Mouse (Mus musculus) limb, embryonic 13.5 days (tissue): ENCODE results near the gene Exosc8. TPM values are rescaled to one million over a fixed set of nuclear protein-coding genes. Genes with fewer than 3 reads are reported as not detected.
"Not testable (repeated sequence)": the region's sequence is repeated elsewhere in the genome, so short reads cannot be mapped to it uniquely, and the experiment has no call there.

Experiments
- ATAC-seq: fragments of 200-750 bp; cut with Nextera tagmentation; 2 replicates; pipeline ENCODE4 v1.8.0; 2017; ENCODE audit warnings: low read depth, moderate number of reproducible peaks, moderate TSS enrichment; ENCODE audit not compliant: low FRiP score
- H3K27ac ChIP-seq: fragments of 300-500 bp; sonication (generic); 2 replicates; pipeline ENCODE4 v1.5.1; 2015; ENCODE audit warnings: inconsistent platforms, mild to moderate bottlenecking, moderate library complexity
- H3K27me3 ChIP-seq: fragments of 300-500 bp; sonication (generic); 2 replicates; pipeline ENCODE4 v1.6.1; 2015; ENCODE audit warnings: mild to moderate bottlenecking, inconsistent platforms
- H3K36me3 ChIP-seq: fragments of 300-500 bp; sonication (generic); 2 replicates; pipeline ENCODE4 v1.6.1; 2015; ENCODE audit warnings: inconsistent platforms, mild to moderate bottlenecking, moderate library complexity
- H3K4me1 ChIP-seq: fragments of 300-500 bp; sonication (generic); 2 replicates; pipeline ENCODE4 v1.6.1; 2015; ENCODE audit warnings: inconsistent platforms
- H3K4me2 ChIP-seq: fragments of 300-500 bp; sonication (generic); replicated peaks from 2 replicates; pipeline ENCODE4 v1.6.1; 2015; ENCODE audit warnings: inconsistent platforms, mild to moderate bottlenecking, moderate library complexity
- H3K4me3 ChIP-seq: fragments of 300-500 bp; sonication (generic); 2 replicates; pipeline ENCODE4 v1.5.1; 2015; ENCODE audit warnings: moderate library complexity, mild to moderate bottlenecking, inconsistent platforms
- H3K9ac ChIP-seq: fragments of 300-500 bp; sonication (generic); 2 replicates; pipeline ENCODE4 v1.6.1; 2015; ENCODE audit warnings: mild to moderate bottlenecking, inconsistent platforms
- H3K9me3 ChIP-seq: fragments of 300-500 bp; sonication (generic); 2 replicates; pipeline ENCODE4 v1.6.1; 2016; ENCODE audit warnings: inconsistent platforms
- WGBS: fragments of 180-500 bp; shearing (Covaris S2); methylation state at CpG from one replicate; pipeline ENCODE4 v1.1.7; 2015; 5-methylcytosine and 5-hydroxymethylcytosine counted together
- polyA plus RNA-seq: library from polyadenylated mRNA; unstranded; fragments of >200 nt; fragmentation: Nextera tagmentation; extraction: Ambion mirVana; gene quantifications from 2 replicates; pipeline ENCODE4 v1.2.1, GENCODE M21; 2015

Gene Exosc8
- polyA plus RNA-seq, result 122 and 137 TPM in 2 replicates

GRCm38 (mm10) chr3:54735247-54736046, at the start of gene Exosc8, which contains the start of gene Alg5:
Gene Exosc8 (minus strand): TSS chr3:54735393.
Gene Alg5 (plus strand): TSS chr3:54735539.
- WGBS, result under 1% methylated on average over 60 of the region's 65 CpGs
- Histone ChIP-seq H3K9ac (peak within 1 kb of the TSS; percentile 95), H3K4me2 (peak within 1 kb of the TSS; percentile 88), H3K27me3 (no peaks in the 10 kb centered on the region), H3K9me3 (no peaks in the 10 kb centered on the region), H3K36me3 (peaks cover 54% of the 10 kb centered on the region), H3K27ac (peak within 1 kb of the TSS; percentile 99), H3K4me1 (peaks cover 13% of the 10 kb centered on the region), H3K4me3 (peak within 1 kb of the TSS; percentile 85)
- peak; percentile 91 for ATAC-seq

- ATAC-seq, result no peak
- Histone ChIP-seq H3K9me3 (peaks cover 5% of the 10 kb centered on the region; the same call in 1 of the 2 replicates), H3K27me3 (no peaks in the 10 kb centered on the region), H3K4me3 (no peak overlapping the region), H3K36me3 (peaks cover 8% of the 10 kb centered on the region; the same call in 1 of the 2 replicates), H3K4me1 (no peaks in the 10 kb centered on the region), H3K4me2 (no peak overlapping the region), H3K27ac (no peak overlapping the region), H3K9ac (no peak overlapping the region)
- 73% methylated on average over 7 of the region's 7 CpGs for WGBS
Observed at GRCm38 (mm10) chr3:54775989-54776631, 40.9 kb upstream of the Exosc8 start.

GRCm38 (mm10) chr3:54773613-54774012, 38.4 kb upstream of the Exosc8 start:
- ATAC-seq, result no peak
- no peaks in the 10 kb centered on the region for H3K4me1 ChIP-seq
- no peak overlapping the region for H3K4me2 ChIP-seq
- H3K9ac ChIP-seq, result no peak overlapping the region
- H3K36me3 ChIP-seq, result peaks cover 5% of the 10 kb centered on the region; the same call in 1 of the 2 replicates
- no peak overlapping the region for H3K27ac ChIP-seq
- H3K27me3 ChIP-seq, result no peaks in the 10 kb centered on the region
- peaks cover 5% of the 10 kb centered on the region; the same call in 1 of the 2 replicates for H3K9me3 ChIP-seq
- 87% methylated on average over 6 of the region's 6 CpGs for WGBS
- H3K4me3 ChIP-seq, result no peak overlapping the region

- Histone ChIP-seq H3K9ac (no peak overlapping the region), H3K4me2 (no peak overlapping the region), H3K27me3 (no peaks in the 10 kb centered on the region), H3K4me1 (no peaks in the 10 kb centered on the region), H3K4me3 (no peak overlapping the region), H3K36me3 (peaks cover 5% of the 10 kb centered on the region; the same call in 1 of the 2 replicates), H3K9me3 (peaks cover 5% of the 10 kb centered on the region; the same call in 1 of the 2 replicates), H3K27ac (no peak overlapping the region)
- WGBS, result 80% methylated on average over 17 of the region's 17 CpGs
- ATAC-seq, result no peak
Observed at GRCm38 (mm10) chr3:54769349-54770275, 34.4 kb upstream of the Exosc8 start.

- WGBS, result 91% methylated on average over 8 of the region's 8 CpGs
- no peak overlapping the region for H3K4me3 ChIP-seq
- H3K36me3 ChIP-seq, result peaks cover 4% of the 10 kb centered on the region; the same call in 1 of the 2 replicates
- peaks cover 6% of the 10 kb centered on the region; the same call in 1 of the 2 replicates for H3K4me1 ChIP-seq
- no peak overlapping the region for H3K9ac ChIP-seq
- no peak overlapping the region for H3K27ac ChIP-seq
- H3K9me3 ChIP-seq, result peaks cover 3% of the 10 kb centered on the region; the same call in 1 of the 2 replicates
- no peak overlapping the region for H3K4me2 ChIP-seq
- ATAC-seq, result no peak
- H3K27me3 ChIP-seq, result no peaks in the 10 kb centered on the region
Observed at GRCm38 (mm10) chr3:54768592-54768991, 33.4 kb upstream of the Exosc8 start.

GRCm38 (mm10) chr3:54766811-54767210, 31.6 kb upstream of the Exosc8 start:
- no peak overlapping the region for H3K9ac ChIP-seq
- no peak for ATAC-seq
- no peaks in the 10 kb centered on the region for H3K27me3 ChIP-seq
- H3K4me1 ChIP-seq, result peaks cover 6% of the 10 kb centered on the region; the same call in 1 of the 2 replicates
- no peaks in the 10 kb centered on the region for H3K36me3 ChIP-seq
- H3K9me3 ChIP-seq, result no peaks in the 10 kb centered on the region
- no peak overlapping the region for H3K27ac ChIP-seq
- no peak overlapping the region for H3K4me2 ChIP-seq
- 84% methylated on average over 5 of the region's 5 CpGs for WGBS
- no peak overlapping the region for H3K4me3 ChIP-seq

- Histone ChIP-seq H3K27ac (no peak overlapping the region), H3K9me3 (no peaks in the 10 kb centered on the region), H3K9ac (no peak overlapping the region), H3K4me3 (no peak overlapping the region), H3K4me2 (no peak overlapping the region), H3K27me3 (no peaks in the 10 kb centered on the region), H3K4me1 (peaks cover 6% of the 10 kb centered on the region; the same call in 1 of the 2 replicates), H3K36me3 (no peaks in the 10 kb centered on the region)
- no peak for ATAC-seq
- WGBS, result 83% methylated on average over 14 of the region's 14 CpGs
Observed at GRCm38 (mm10) chr3:54766034-54766433, 30.8 kb upstream of the Exosc8 start.

GRCm38 (mm10) chr3:54765521-54765920, 30.3 kb upstream of the Exosc8 start:
- H3K27me3 ChIP-seq, ATAC-seq, H3K4me2 ChIP-seq, H3K4me1 ChIP-seq, H3K9ac ChIP-seq, H3K9me3 ChIP-seq, H3K4me3 ChIP-seq, H3K36me3 ChIP-seq, H3K27ac ChIP-seq: not testable (repeated sequence)
- WGBS, result 89% methylated on average over 6 of the region's 6 CpGs

GRCm38 (mm10) chr3:54764418-54764817, 29.2 kb upstream of the Exosc8 start:
- H3K4me3 ChIP-seq, result peak overlapping the region; percentile 15
- ATAC-seq, result no peak
- WGBS, result 68% methylated on average over 18 of the region's 18 CpGs
- peaks cover 6% of the 10 kb centered on the region; the same call in 1 of the 2 replicates for H3K4me1 ChIP-seq
- no peaks in the 10 kb centered on the region for H3K9me3 ChIP-seq
- H3K36me3 ChIP-seq, result no peaks in the 10 kb centered on the region
- no peak overlapping the region for H3K27ac ChIP-seq
- H3K9ac ChIP-seq, result no peak overlapping the region
- H3K27me3 ChIP-seq, result no peaks in the 10 kb centered on the region
- peak overlapping the region; percentile 46 for H3K4me2 ChIP-seq

GRCm38 (mm10) chr3:54761258-54761657, 26.1 kb upstream of the Exosc8 start:
- 90% methylated on average over 1 of the region's 1 CpGs for WGBS
- no peaks in the 10 kb centered on the region; the same call in 1 of the 2 replicates for H3K27me3 ChIP-seq
- H3K9ac ChIP-seq, result no peak overlapping the region
- ATAC-seq, result no peak
- H3K9me3 ChIP-seq, result no peaks in the 10 kb centered on the region
- H3K27ac ChIP-seq, result no peak overlapping the region
- H3K36me3 ChIP-seq, result no peaks in the 10 kb centered on the region
- H3K4me2 ChIP-seq, result no peak overlapping the region
- no peak overlapping the region for H3K4me3 ChIP-seq
- H3K4me1 ChIP-seq, result peaks cover 25% of the 10 kb centered on the region

- no peaks in the 10 kb centered on the region for H3K9me3 ChIP-seq
- no peaks in the 10 kb centered on the region; the same call in 1 of the 2 replicates for H3K27me3 ChIP-seq
- H3K4me1 ChIP-seq, result peaks cover 33% of the 10 kb centered on the region
- H3K4me3 ChIP-seq, result no peak overlapping the region
- no peak overlapping the region for H3K4me2 ChIP-seq
- no peaks in the 10 kb centered on the region for H3K36me3 ChIP-seq
- no peak overlapping the region for H3K27ac ChIP-seq
- no peak overlapping the region for H3K9ac ChIP-seq
- ATAC-seq, result no peak
- 79% methylated on average over 15 of the region's 15 CpGs for WGBS
Observed at GRCm38 (mm10) chr3:54760321-54761115, 25.3 kb upstream of the Exosc8 start.
